In the genomic region with DNA sequence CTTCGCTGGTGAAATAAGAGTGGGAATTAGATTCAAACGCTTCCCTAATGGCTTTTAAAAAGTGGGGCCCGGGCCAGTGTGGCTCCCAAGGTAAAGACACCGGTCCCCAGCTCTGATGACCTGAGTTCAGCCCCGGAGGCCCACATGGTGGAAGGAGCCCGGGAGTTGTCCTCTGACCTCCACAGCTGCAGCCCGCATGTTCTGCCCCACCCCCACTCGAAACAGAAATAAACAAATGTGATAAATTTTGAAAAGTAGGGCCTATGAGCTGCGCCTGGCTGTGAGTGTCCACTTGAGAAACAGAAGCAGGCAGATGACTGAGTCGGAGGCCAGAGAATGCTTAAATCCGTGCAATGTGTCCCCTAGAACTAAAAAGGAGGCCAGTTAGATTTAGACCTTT, we compare ENCODE assay signal across 18 mouse cellular contexts. TPM values are rescaled to one million over a fixed set of nuclear protein-coding genes. Genes with fewer than 3 reads are reported as not detected.
DNase-seq lines count a peak whose midpoint lies in the region; ATAC-seq and TF ChIP-seq lines count a peak whose summit lies in the region.
"Had no signal": no experiment of that assay in that cellular context is flagged by ENCODE, and none has a peak within 500 bp of the region (broad histone marks: within the 10 kb centered on the region; RNA-seq: fewer than 3 reads in every experiment).

No protein-coding gene starts in this region.

- no peak overlapping the region for H3K4me2 ChIP-seq in lung, embryonic 14.5 days
- H3K4me2 ChIP-seq in neural tube, embryonic 13.5 days: no peak overlapping the region
- H3K4me2 ChIP-seq in neural tube, embryonic 15.5 days: no peak overlapping the region
- H3K4me2 ChIP-seq in stomach, embryonic 15.5 days: no peak overlapping the region
- H3K4me2 ChIP-seq: forebrain, embryonic 13.5 days; heart, embryonic 11.5 days; heart, embryonic 15.5 days; hindbrain, embryonic 15.5 days had no signal

- no peak for TF ChIP-seq CTCF in heart, adult 2 months (IDR thresholded peaks at IDR 0.05)
- no peak for TF ChIP-seq CTCF in lung, embryonic 14.5 days (IDR thresholded peaks at IDR 0.05; ENCODE audit: low read depth)

- no peaks in the 10 kb centered on the region for H3K9me3 ChIP-seq in lung, embryonic 14.5 days (ENCODE audit: low read depth, low read length)
- H3K9me3 ChIP-seq in neural tube, embryonic 13.5 days: no peaks in the 10 kb centered on the region
- H3K9me3 ChIP-seq in neural tube, embryonic 15.5 days (replicated peaks): no peaks in the 10 kb centered on the region
- H3K9me3 ChIP-seq in stomach, embryonic 15.5 days: no peaks in the 10 kb centered on the region
- H3K9me3 ChIP-seq: forebrain, embryonic 13.5 days; heart, embryonic 15.5 days; hindbrain, embryonic 15.5 days had no signal

- WGBS in heart, adult 2 months: 79% methylated on average over 11 of the region's 11 CpGs
- 34% methylated on average over 11 of the region's 11 CpGs for WGBS in lung, embryonic 14.5 days
- WGBS in neural tube, embryonic 13.5 days: 82% methylated on average over 11 of the region's 11 CpGs
- 72% methylated on average over 11 of the region's 11 CpGs for WGBS in neural tube, embryonic 15.5 days
- WGBS in stomach, embryonic 15.5 days: 43% methylated on average over 11 of the region's 11 CpGs

- H3K4me3 ChIP-seq in heart, adult 2 months: no peak overlapping the region
- no peak overlapping the region for H3K4me3 ChIP-seq in lung, embryonic 14.5 days (ENCODE audit: low read depth, low read length)
- no peak overlapping the region for H3K4me3 ChIP-seq in neural tube, embryonic 13.5 days
- H3K4me3 ChIP-seq in neural tube, embryonic 15.5 days (replicated peaks): no peak overlapping the region
- H3K4me3 ChIP-seq in stomach, embryonic 15.5 days (replicated peaks): no peak overlapping the region
- H3K4me3 ChIP-seq: forebrain, embryonic 13.5 days; gastrocnemius, adult 2 months; heart, embryonic 15.5 days; hindbrain, embryonic 15.5 days had no signal

- H3K27ac ChIP-seq in heart, adult 2 months: no peak overlapping the region
- H3K27ac ChIP-seq in lung, embryonic 14.5 days (ENCODE audit: low read depth): no peak overlapping the region
- 0 out of 2 replicates have a peak overlapping the region, but pooled peaks have one; percentile 18 for H3K27ac ChIP-seq in neural tube, embryonic 13.5 days (replicated peaks)
- no peak overlapping the region for H3K27ac ChIP-seq in neural tube, embryonic 15.5 days (replicated peaks)
- H3K27ac ChIP-seq in stomach, embryonic 15.5 days: peak overlapping the region; percentile 11; the same call in 1 of the 2 replicates
- H3K27ac ChIP-seq: forebrain, embryonic 13.5 days; gastrocnemius, adult 2 months; heart, embryonic 15.5 days; hindbrain, embryonic 15.5 days had no signal

- H3K79me2 ChIP-seq in heart, adult 2 months (replicated peaks; ENCODE audit: control insufficient read depth, insufficient read depth, low read length): no peaks in the 10 kb centered on the region

- ATAC-seq in lung, embryonic 14.5 days (ENCODE audit: insufficient read depth): no peak
- no peak for ATAC-seq in neural tube, embryonic 13.5 days (ENCODE audit: low read depth)
- ATAC-seq in neural tube, embryonic 15.5 days (ENCODE audit: low FRiP score): no peak
- no peak for ATAC-seq in stomach, embryonic 15.5 days (ENCODE audit: insufficient read depth, low FRiP score, low read depth)
- ATAC-seq: forebrain, embryonic 13.5 days had no signal

- no peaks in the 10 kb centered on the region for H3K36me3 ChIP-seq in heart, adult 2 months (ENCODE audit: control insufficient read depth, insufficient read depth, low read length)
- peaks cover 96% of the 10 kb centered on the region for H3K36me3 ChIP-seq in lung, embryonic 14.5 days (ENCODE audit: insufficient read depth)
- H3K36me3 ChIP-seq in neural tube, embryonic 13.5 days: peaks cover 6% of the 10 kb centered on the region; the same call in 1 of the 2 replicates
- no peaks in the 10 kb centered on the region for H3K36me3 ChIP-seq in neural tube, embryonic 15.5 days
- peaks cover 39% of the 10 kb centered on the region; the same call in 1 of the 2 replicates for H3K36me3 ChIP-seq in stomach, embryonic 15.5 days
- H3K36me3 ChIP-seq: hindbrain, embryonic 15.5 days had no signal

- H3K9ac ChIP-seq in heart, adult 2 months (ENCODE audit: low read depth, low read length): no peak overlapping the region
- no peak overlapping the region for H3K9ac ChIP-seq in lung, embryonic 14.5 days
- no peak overlapping the region for H3K9ac ChIP-seq in neural tube, embryonic 13.5 days
- H3K9ac ChIP-seq in neural tube, embryonic 15.5 days (replicated peaks): no peak overlapping the region
- no peak overlapping the region for H3K9ac ChIP-seq in stomach, embryonic 15.5 days
- H3K9ac ChIP-seq: forebrain, embryonic 13.5 days; heart, embryonic 15.5 days; hindbrain, embryonic 15.5 days had no signal

- H3K4me1 ChIP-seq in heart, adult 2 months (ENCODE audit: control insufficient read depth, insufficient read depth, low read length): peaks cover 9% of the 10 kb centered on the region
- no peaks in the 10 kb centered on the region for H3K4me1 ChIP-seq in lung, embryonic 14.5 days (ENCODE audit: insufficient read depth)
- H3K4me1 ChIP-seq in neural tube, embryonic 13.5 days (replicated peaks): peaks cover 27% of the 10 kb centered on the region
- H3K4me1 ChIP-seq in neural tube, embryonic 15.5 days: peaks cover 22% of the 10 kb centered on the region
- H3K4me1 ChIP-seq in stomach, embryonic 15.5 days: peaks cover 24% of the 10 kb centered on the region
- H3K4me1 ChIP-seq: hindbrain, embryonic 15.5 days had no signal

- no peaks in the 10 kb centered on the region for H3K27me3 ChIP-seq in heart, adult 2 months (ENCODE audit: control insufficient read depth, insufficient read depth, low read length)
- H3K27me3 ChIP-seq in lung, embryonic 14.5 days (ENCODE audit: insufficient read depth, low read length): no peaks in the 10 kb centered on the region
- no peaks in the 10 kb centered on the region for H3K27me3 ChIP-seq in neural tube, embryonic 13.5 days
- no peaks in the 10 kb centered on the region for H3K27me3 ChIP-seq in neural tube, embryonic 15.5 days (replicated peaks)
- no peaks in the 10 kb centered on the region for H3K27me3 ChIP-seq in stomach, embryonic 15.5 days (replicated peaks)
- H3K27me3 ChIP-seq: forebrain, embryonic 13.5 days; heart, embryonic 15.5 days; hindbrain, embryonic 15.5 days had no signal

- no peak for TF ChIP-seq EP300 in heart, adult 2 months (IDR thresholded peaks at IDR 0.05; ENCODE audit: insufficient read depth, low read depth, low read length)

- no peak for TF ChIP-seq POLR2A in heart, adult 2 months (IDR thresholded peaks at IDR 0.05; ENCODE audit: insufficient read depth, low read depth, low read length)

- peak; percentile 21 to 23 for DNase-seq in heart, adult 2 months
- no peak for DNase-seq in heart, postnatal 10 days
- DNase-seq in lung, embryonic 14.5 days: peak; percentile 66
- DNase-seq in lung, postnatal 14 days: no peak
- DNase-seq in natural killer cell, adult 2 months (ENCODE audit: low spot score in 2 of 2): no peak
- DNase-seq: adrenal gland, postnatal 14 days; cerebellum, adult 18-20 months; cerebellum, adult 9-11 months; cerebellum, postnatal 36 days; gastrocnemius, adult 2 months; gastrocnemius, postnatal 25 days had no signal

- intact Hi-C loops in heart, adult 2 months (cut with DNase I): no loop called here
- intact Hi-C loops in heart, postnatal 10 days (cut with DNase I): no loop called here

RNA-seq across cellular contexts. Expression of a gene that starts 6.6 kb away (rescaled TPM):
- total RNA-seq in heart, adult 2 months (2021): under 1 TPM; 0.13 to 0.32 TPM
- polyA plus RNA-seq in heart, adult 2 months (2012; rRNA removed): 0.14 and 0.26 TPM in 2 replicates
- 1 to 10 TPM; 3.3 to 3.6 TPM for total RNA-seq in heart, postnatal 10 days (2021)
- polyA plus RNA-seq in lung, embryonic 14.5 days (2014; fragmentation: Nextera tagmentation; extraction: Ambion mirVana): 47.0 and 48.1 TPM in 2 replicates
- polyA plus RNA-seq in neural tube, embryonic 13.5 days (2015; fragmentation: Nextera tagmentation; extraction: Ambion mirVana): 4.2 and 4.7 TPM in 2 replicates
- 3.8 and 12.0 TPM in 2 replicates for polyA plus RNA-seq in neural tube, embryonic 15.5 days (2015; fragmentation: Nextera tagmentation; extraction: Ambion mirVana)
- 28.8 and 30.3 TPM in 2 replicates for polyA plus RNA-seq in stomach, embryonic 15.5 days (2015; fragmentation: Nextera tagmentation; extraction: Ambion mirVana)

RNA-seq across cellular contexts. Expression of a gene that starts 13.4 kb away (rescaled TPM):
- 10 to 100 TPM; 10.1 to 12.8 TPM for total RNA-seq in heart, adult 2 months (2021)
- 7.1 and 10.9 TPM in 2 replicates for polyA plus RNA-seq in heart, adult 2 months (2012; rRNA removed)
- 10 to 100 TPM; 31.9 to 33.0 TPM for total RNA-seq in heart, postnatal 10 days (2021)
- polyA plus RNA-seq in lung, embryonic 14.5 days (2014; fragmentation: Nextera tagmentation; extraction: Ambion mirVana): 43.2 and 45.3 TPM in 2 replicates
- 24.0 and 26.7 TPM in 2 replicates for polyA plus RNA-seq in neural tube, embryonic 13.5 days (2015; fragmentation: Nextera tagmentation; extraction: Ambion mirVana)
- 17.3 and 19.9 TPM in 2 replicates for polyA plus RNA-seq in neural tube, embryonic 15.5 days (2015; fragmentation: Nextera tagmentation; extraction: Ambion mirVana)
- 34.0 and 41.0 TPM in 2 replicates for polyA plus RNA-seq in stomach, embryonic 15.5 days (2015; fragmentation: Nextera tagmentation; extraction: Ambion mirVana)

RNA-seq across cellular contexts. Expression of a gene that starts 50.8 kb away (rescaled TPM):
- total RNA-seq in heart, adult 2 months (2021): 1 to 10 TPM; 9.1 to 9.6 TPM
- polyA plus RNA-seq in heart, adult 2 months (2012; rRNA removed): 4.0 and 5.1 TPM in 2 replicates
- 10 to 100 TPM; 12.4 to 13.0 TPM for total RNA-seq in heart, postnatal 10 days (2021)
- polyA plus RNA-seq in lung, embryonic 14.5 days (2014; fragmentation: Nextera tagmentation; extraction: Ambion mirVana): 4.7 and 5.7 TPM in 2 replicates
- 4.3 and 4.6 TPM in 2 replicates for polyA plus RNA-seq in neural tube, embryonic 13.5 days (2015; fragmentation: Nextera tagmentation; extraction: Ambion mirVana)
- polyA plus RNA-seq in neural tube, embryonic 15.5 days (2015; fragmentation: Nextera tagmentation; extraction: Ambion mirVana): 3.9 and 4.8 TPM in 2 replicates
- polyA plus RNA-seq in stomach, embryonic 15.5 days (2015; fragmentation: Nextera tagmentation; extraction: Ambion mirVana): 4.5 and 5.0 TPM in 2 replicates

Comparison
In these comparisons a context has a peak if more than half of its experiments do, and no peak if none do; other contexts are left out.
1. DNase-seq: peak in heart, adult 2 months (2 of 2) and lung, embryonic 14.5 days (single experiment); none in heart, postnatal 10 days (0 of 2), lung, postnatal 14 days (single experiment) and natural killer cell, adult 2 months (0 of 2).
2. H3K27ac ChIP-seq: peak in neural tube, embryonic 13.5 days (single experiment) and stomach, embryonic 15.5 days (single experiment); none in heart, adult 2 months (single experiment), lung, embryonic 14.5 days (single experiment) and neural tube, embryonic 15.5 days (single experiment).